In the genomic region with DNA sequence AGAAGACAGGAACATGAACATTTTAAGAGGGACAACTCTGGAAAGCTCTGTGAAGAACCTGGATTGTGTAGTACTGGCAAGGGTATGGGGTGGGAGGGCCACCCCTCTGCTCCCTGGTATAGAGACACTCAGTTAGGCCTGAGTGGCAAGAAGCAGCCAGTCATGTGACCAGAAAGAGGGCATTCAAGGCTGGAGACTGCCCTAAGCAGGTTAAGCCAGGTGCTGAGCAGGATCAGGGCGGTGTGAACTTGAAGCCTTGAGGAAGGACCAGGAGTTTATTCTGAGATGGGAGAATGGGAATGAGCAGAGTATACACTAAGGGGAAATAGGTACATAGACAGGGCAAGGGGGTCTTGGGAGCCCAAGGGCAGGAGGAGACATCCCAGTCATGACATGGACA, we compare ENCODE assay signal across 12 mouse cellular contexts. TPM values are rescaled to one million over a fixed set of nuclear protein-coding genes. Genes with fewer than 3 reads are reported as not detected.
A peak's percentile ranks its signal among the peaks of the same experiment; 100 is the strongest.
DNase-seq lines count a peak whose midpoint lies in the region; ATAC-seq and TF ChIP-seq lines count a peak whose summit lies in the region.
"Had no signal": no experiment of that assay in that cellular context is flagged by ENCODE, and none has a peak within 500 bp of the region (broad histone marks: within the 10 kb centered on the region; RNA-seq: fewer than 3 reads in every experiment).

No protein-coding gene starts in this region.

- WGBS in intestine, embryonic 15.5 days = 90% methylated on average over 1 of the region's 1 CpGs
- 93% methylated on average over 1 of the region's 1 CpGs for WGBS in liver, embryonic 16.5 days (ENCODE audit: insufficient replicate concordance)

- H3K9ac ChIP-seq in intestine, embryonic 15.5 days = no peak overlapping the region
- H3K9ac ChIP-seq in liver, embryonic 16.5 days (ENCODE audit: low read depth, low read length) = no peak overlapping the region

- no peak overlapping the region for H3K27ac ChIP-seq in left cerebral cortex, adult 2 months
- H3K27ac ChIP-seq in intestine, embryonic 15.5 days = no peak overlapping the region
- H3K27ac ChIP-seq in liver, embryonic 16.5 days (ENCODE audit: low read length) = no peak overlapping the region

- DNase-seq in left cerebral cortex, adult 2 months (ENCODE audit: extremely low spot score in 1 of 2, low spot score in 2 of 2) = no peak
- no peak for DNase-seq in left cerebral cortex, postnatal 14 days (ENCODE audit: low spot score in 2 of 2)
- DNase-seq in cerebellum, adult 8-10 months = no peak
- DNase-seq: heart, adult 18-20 months had no signal

- H3K4me2 ChIP-seq in intestine, embryonic 15.5 days (replicated peaks) = peak overlapping the region; percentile 87; the same call in 1 of the 2 replicates
- peak overlapping the region; percentile 98 for H3K4me2 ChIP-seq in liver, embryonic 16.5 days (ENCODE audit: low read depth, low read length)

- no peak for ATAC-seq in erythroblast, adult 5-6 weeks (replicated peaks; ENCODE audit: low FRiP score, poor library complexity, severe bottlenecking)
- no peak for ATAC-seq in intestine, embryonic 15.5 days
- ATAC-seq in liver, embryonic 16.5 days (ENCODE audit: low read depth) = no peak
- ATAC-seq in frontal cortex, adult (ENCODE audit: low TSS enrichment) = no peak

- no peaks in the 10 kb centered on the region for H3K9me3 ChIP-seq in erythroblast, embryonic 14.5 days (ENCODE audit: control insufficient read depth, low read length)
- no peaks in the 10 kb centered on the region for H3K9me3 ChIP-seq in intestine, embryonic 15.5 days
- no peaks in the 10 kb centered on the region for H3K9me3 ChIP-seq in liver, embryonic 16.5 days (replicated peaks; ENCODE audit: control insufficient read depth, low read length)

- peaks cover 58% of the 10 kb centered on the region for H3K36me3 ChIP-seq in erythroblast, embryonic 14.5 days (ENCODE audit: control insufficient read depth)
- H3K36me3 ChIP-seq in intestine, embryonic 15.5 days = peaks cover 22% of the 10 kb centered on the region
- peaks cover 33% of the 10 kb centered on the region for H3K36me3 ChIP-seq in liver, embryonic 16.5 days (ENCODE audit: control insufficient read depth, insufficient read depth)

- intact Hi-C loops in left cerebral cortex, adult 2 months (cut with DNase I) = no loop called here
- intact Hi-C loops in left cerebral cortex, postnatal 14 days (cut with DNase I) = no loop called here

- no peak for TF ChIP-seq CTCF in left cerebral cortex, adult 2 months (IDR thresholded peaks at IDR 0.05)

- peaks cover 45% of the 10 kb centered on the region for H3K4me1 ChIP-seq in erythroblast, embryonic 14.5 days (ENCODE audit: control insufficient read depth)
- H3K4me1 ChIP-seq in intestine, embryonic 15.5 days (replicated peaks) = peaks cover 24% of the 10 kb centered on the region
- peaks cover 26% of the 10 kb centered on the region for H3K4me1 ChIP-seq in liver, embryonic 16.5 days (ENCODE audit: control insufficient read depth, low read depth, low read length)

- peak overlapping the region; percentile 47 for H3K4me3 ChIP-seq in erythroblast, embryonic 14.5 days (replicated peaks)
- H3K4me3 ChIP-seq in left cerebral cortex, adult 2 months = peak overlapping the region; percentile 1; the same call in 1 of the 2 replicates
- no peak overlapping the region for H3K4me3 ChIP-seq in intestine, embryonic 15.5 days (replicated peaks)
- H3K4me3 ChIP-seq in liver, embryonic 16.5 days (ENCODE audit: low read depth, low read length) = peak overlapping the region; percentile 3; the same call in 1 of the 2 replicates

- peaks cover 7% of the 10 kb centered on the region for H3K27me3 ChIP-seq in erythroblast, embryonic 14.5 days (ENCODE audit: control insufficient read depth)
- H3K27me3 ChIP-seq in intestine, embryonic 15.5 days (replicated peaks) = no peaks in the 10 kb centered on the region
- no peaks in the 10 kb centered on the region for H3K27me3 ChIP-seq in liver, embryonic 16.5 days (ENCODE audit: control insufficient read depth, insufficient read depth, low read depth, low read length)

RNA-seq across cellular contexts. Expression of a gene that starts 2.3 kb away (rescaled TPM):
- 5.7 and 5.9 TPM in 2 replicates for polyA plus RNA-seq in erythroblast, embryonic 14.5 days (2012)
- total RNA-seq in erythroblast, adult 5-6 weeks (2015; ENCODE audit: low replicate concordance) = 12.1 and 14.4 TPM in 2 replicates
- total RNA-seq in erythroblast, adult 5-6 weeks (2017; ENCODE audit: low replicate concordance) = 9.6 and 11.1 TPM in 2 replicates
- total RNA-seq in left cerebral cortex, adult 2 months (2021) = 10 to 100 TPM; 28.9 to 31.2 TPM
- 10 to 100 TPM; 26.8 to 30.6 TPM for total RNA-seq in left cerebral cortex, postnatal 14 days (2021)
- polyA plus RNA-seq in intestine, embryonic 15.5 days (2015; fragmentation: Nextera tagmentation; extraction: Ambion mirVana) = 17.5 and 18.4 TPM in 2 replicates
- 4.0 and 5.8 TPM in 2 replicates for polyA plus RNA-seq in liver, embryonic 16.5 days (2015; fragmentation: Nextera tagmentation; extraction: Ambion mirVana)

RNA-seq across cellular contexts. Expression of a gene that starts 6.4 kb away (rescaled TPM):
- 0.14 and 0.29 TPM in 2 replicates for polyA plus RNA-seq in erythroblast, embryonic 14.5 days (2012)
- 1.5 and 2.1 TPM in 2 replicates for total RNA-seq in erythroblast, adult 5-6 weeks (2015; ENCODE audit: low replicate concordance)
- total RNA-seq in erythroblast, adult 5-6 weeks (2017; ENCODE audit: low replicate concordance) = 2.4 and 2.6 TPM in 2 replicates
- 10 to 100 TPM; 14.2 to 14.4 TPM for total RNA-seq in left cerebral cortex, adult 2 months (2021)
- 10 to 100 TPM; 20.3 to 21.8 TPM for total RNA-seq in left cerebral cortex, postnatal 14 days (2021)
- polyA plus RNA-seq in intestine, embryonic 15.5 days (2015; fragmentation: Nextera tagmentation; extraction: Ambion mirVana) = 38.0 and 38.8 TPM in 2 replicates
- polyA plus RNA-seq in liver, embryonic 16.5 days (2015; fragmentation: Nextera tagmentation; extraction: Ambion mirVana) = 28.8 and 30.7 TPM in 2 replicates

RNA-seq across cellular contexts. Expression of a gene that starts 38.5 kb away (rescaled TPM):
- 0.89 and 1.5 TPM in 2 replicates for polyA plus RNA-seq in erythroblast, embryonic 14.5 days (2012)
- total RNA-seq in erythroblast, adult 5-6 weeks (2015; ENCODE audit: low replicate concordance) = 5.2 and 5.6 TPM in 2 replicates
- 6.1 and 6.6 TPM in 2 replicates for total RNA-seq in erythroblast, adult 5-6 weeks (2017; ENCODE audit: low replicate concordance)
- total RNA-seq in left cerebral cortex, adult 2 months (2021) = 100 to 1,000 TPM; 181 to 199 TPM
- 100 to 1,000 TPM; 184 TPM for total RNA-seq in left cerebral cortex, postnatal 14 days (2021)
- polyA plus RNA-seq in intestine, embryonic 15.5 days (2015; fragmentation: Nextera tagmentation; extraction: Ambion mirVana) = 42.4 and 42.5 TPM in 2 replicates
- polyA plus RNA-seq in liver, embryonic 16.5 days (2015; fragmentation: Nextera tagmentation; extraction: Ambion mirVana) = 15.9 and 16.2 TPM in 2 replicates

RNA-seq across cellular contexts. Expression of a gene that starts 42.6 kb away (rescaled TPM):
- not detected in 2 replicates for polyA plus RNA-seq in erythroblast, embryonic 14.5 days (2012)
- total RNA-seq in erythroblast, adult 5-6 weeks (2015; ENCODE audit: low replicate concordance) = not detected in 2 replicates
- not detected in 2 replicates for total RNA-seq in erythroblast, adult 5-6 weeks (2017; ENCODE audit: low replicate concordance)
- total RNA-seq in left cerebral cortex, adult 2 months (2021) = not detected
- total RNA-seq in left cerebral cortex, postnatal 14 days (2021) = not detected
- polyA plus RNA-seq in intestine, embryonic 15.5 days (2015; fragmentation: Nextera tagmentation; extraction: Ambion mirVana) = not detected in 2 replicates
- polyA plus RNA-seq in liver, embryonic 16.5 days (2015; fragmentation: Nextera tagmentation; extraction: Ambion mirVana) = not detected in 2 replicates
- total RNA-seq: layer of hippocampus, postnatal 10 days; megakaryocyte-erythroid progenitor cell, adult 5-6 weeks had no signal
- polyA plus RNA-seq: stomach, embryonic 14.5 days had no signal

RNA-seq across cellular contexts. Expression of a gene that starts 57.5 kb away (rescaled TPM):
- polyA plus RNA-seq in erythroblast, embryonic 14.5 days (2012) = not detected in 2 replicates
- not detected in 2 replicates for total RNA-seq in erythroblast, adult 5-6 weeks (2015; ENCODE audit: low replicate concordance)
- total RNA-seq in erythroblast, adult 5-6 weeks (2017; ENCODE audit: low replicate concordance) = not detected in 2 replicates
- not detected for total RNA-seq in left cerebral cortex, adult 2 months (2021)
- total RNA-seq in left cerebral cortex, postnatal 14 days (2021) = 1 to 10 TPM in 1 of 2 experiments, under 1 TPM in 1; 0.53 to 1.3 TPM
- 0.21 TPM in 1 of 2 replicates, not detected in the other for polyA plus RNA-seq in intestine, embryonic 15.5 days (2015; fragmentation: Nextera tagmentation; extraction: Ambion mirVana)
- polyA plus RNA-seq in liver, embryonic 16.5 days (2015; fragmentation: Nextera tagmentation; extraction: Ambion mirVana) = not detected in 2 replicates
- total RNA-seq: megakaryocyte-erythroid progenitor cell, adult 5-6 weeks had no signal

Comparison
In these comparisons a context has a peak if more than half of its experiments do, and no peak if none do; other contexts are left out.
1. RNA of a gene that starts 6.4 kb away (total RNA-seq): 20.3 to 21.8 TPM in left cerebral cortex, postnatal 14 days and 14.2 to 14.4 TPM in left cerebral cortex, adult 2 months; 1.5 to 2.6 TPM in erythroblast, adult 5-6 weeks; every median in the first group is over 4 times any median in the second.
2. RNA of a gene that starts 38.5 kb away (total RNA-seq): 181 to 199 TPM in left cerebral cortex, adult 2 months and 184 TPM in left cerebral cortex, postnatal 14 days; 5.2 to 6.6 TPM in erythroblast, adult 5-6 weeks; every median in the first group is over 10 times any median in the second.